Mouse (Mus musculus) frontal cortex, postnatal 25 days (tissue): ENCODE data around the gene H2-M3.
A peak's percentile ranks its signal among the peaks of the same experiment; 100 is the strongest.
"Not testable (repeated sequence)": the region's sequence is repeated elsewhere in the genome, so short reads cannot be mapped to it uniquely, and the experiment has no call there.

Experiments
- DNase-seq, 2 experiments: peaks; one replicate each; pipeline ENCODE4 v3.0.0; 2022; ENCODE audit warnings: low spot score in 2 of 2

H2-M3 gene

DNA sequence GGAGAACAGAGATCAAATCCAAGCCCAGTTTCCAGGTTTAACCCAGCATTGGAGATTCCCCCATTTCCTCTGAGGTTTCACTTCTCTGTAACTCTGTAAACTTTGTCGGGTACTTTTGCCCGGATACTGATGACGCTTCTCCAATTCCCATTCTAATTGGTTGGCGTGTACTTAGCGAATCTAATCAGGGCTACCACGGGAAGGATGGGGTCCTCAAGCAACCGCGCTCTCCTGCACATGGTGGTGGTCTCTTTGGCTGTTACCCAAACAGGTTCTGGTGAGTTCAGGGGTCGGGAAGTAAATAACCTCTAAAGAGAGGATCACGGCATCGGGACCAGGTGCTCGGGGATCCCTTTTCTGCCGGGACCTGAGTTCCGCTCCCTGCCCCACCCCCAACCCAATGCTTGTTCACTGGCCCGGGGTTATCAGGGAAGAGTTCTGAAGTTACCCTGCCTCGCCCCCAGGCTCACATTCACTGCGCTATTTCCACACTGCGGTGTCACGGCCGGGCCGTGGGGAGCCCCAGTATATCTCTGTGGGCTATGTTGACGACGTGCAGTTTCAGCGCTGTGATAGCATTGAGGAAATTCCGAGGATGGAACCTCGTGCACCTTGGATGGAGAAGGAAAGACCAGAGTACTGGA, at the start of gene H2-M3:
Gene H2-M3, plus strand, starts transcription at position 163 of the 644 bp plus-strand sequence.
- peak; percentile 94 to 96 for DNase-seq

DNA sequence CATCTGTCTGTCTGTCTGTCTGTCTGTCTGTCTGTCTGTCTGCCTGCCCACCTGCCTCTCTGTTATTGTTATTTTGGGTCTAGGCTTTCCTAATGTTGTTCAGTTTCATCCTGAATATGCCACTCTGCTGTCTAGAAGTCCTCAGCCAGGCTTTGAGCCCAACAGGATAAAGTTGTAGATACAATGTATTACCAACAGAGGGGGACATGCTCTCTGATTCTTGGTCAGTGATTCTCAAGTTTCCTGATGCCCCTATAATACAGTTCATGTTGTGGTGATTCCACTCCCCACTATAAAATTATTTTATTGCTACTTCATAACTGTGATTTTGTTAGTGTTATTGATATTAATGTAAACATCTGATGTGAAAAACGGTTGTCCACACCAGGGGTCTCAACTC, 48.1 kb upstream of the H2-M3 start:
- DNase-seq: no peak

DNA sequence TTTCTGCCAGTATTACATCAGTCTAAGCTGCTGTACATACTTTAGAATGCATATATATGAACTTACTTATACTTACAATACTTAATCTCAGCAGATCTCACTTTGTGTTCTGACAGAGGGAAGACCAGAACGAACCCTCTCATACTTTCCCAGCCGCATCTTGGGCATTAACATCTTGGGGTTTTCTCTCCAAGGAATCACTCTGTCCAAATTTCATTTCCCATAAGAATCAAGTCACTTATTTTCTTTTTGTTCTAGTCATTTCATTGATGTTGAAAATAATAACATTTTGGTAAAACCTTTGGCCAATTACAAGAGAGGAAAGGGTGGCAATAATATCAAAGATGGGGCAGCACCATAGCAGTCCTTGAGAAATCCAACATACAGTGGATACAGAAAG, 32.8 kb upstream of the H2-M3 start, which contains the start of gene Olfr97:
Gene Olfr97, minus strand, starts transcription at position 101 of the 400 bp plus-strand sequence.
- not testable (repeated sequence) for DNase-seq

DNA sequence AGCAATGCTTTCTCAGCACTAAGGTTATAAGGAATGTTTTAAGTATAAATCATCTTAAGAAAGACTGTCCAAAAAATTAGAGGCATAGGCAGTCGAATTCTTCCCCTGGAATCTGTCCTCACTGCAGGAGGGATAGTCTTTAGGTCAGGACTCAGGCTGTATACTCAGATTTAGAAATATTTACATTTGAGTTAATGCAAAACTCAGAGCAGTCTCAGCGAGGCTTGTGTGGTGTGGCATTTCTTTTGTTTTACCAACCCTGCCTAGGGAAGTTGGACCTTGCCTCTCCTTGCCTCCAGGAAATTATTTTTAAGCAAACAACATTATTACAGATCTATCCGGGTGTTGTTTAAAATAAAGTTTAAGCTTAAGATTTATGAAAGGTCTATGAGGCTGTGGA, 27.8 kb upstream of the H2-M3 start:
- DNase-seq: no peak

DNA sequence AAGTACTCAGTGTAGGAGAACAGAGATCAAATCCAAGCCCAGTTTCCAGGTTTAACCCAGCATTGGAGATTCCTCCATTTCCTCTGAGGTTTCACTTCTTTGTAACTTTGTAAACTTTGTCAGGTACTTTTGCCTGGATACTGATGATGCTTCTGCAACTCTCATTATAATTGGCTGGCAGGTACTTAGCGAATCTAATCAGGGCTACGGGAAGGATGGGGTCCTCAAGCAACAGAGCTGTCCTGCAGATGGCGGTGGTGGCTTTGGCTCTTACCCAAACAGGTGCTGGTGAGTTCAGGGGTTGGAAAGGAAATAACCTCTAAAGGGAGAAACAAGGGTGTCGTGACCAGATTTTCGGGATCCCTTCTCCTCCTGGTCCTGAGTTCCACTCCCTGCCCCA, 23.3 kb upstream of the H2-M3 start:
- peak; percentile 6 to 26 for DNase-seq

DNA sequence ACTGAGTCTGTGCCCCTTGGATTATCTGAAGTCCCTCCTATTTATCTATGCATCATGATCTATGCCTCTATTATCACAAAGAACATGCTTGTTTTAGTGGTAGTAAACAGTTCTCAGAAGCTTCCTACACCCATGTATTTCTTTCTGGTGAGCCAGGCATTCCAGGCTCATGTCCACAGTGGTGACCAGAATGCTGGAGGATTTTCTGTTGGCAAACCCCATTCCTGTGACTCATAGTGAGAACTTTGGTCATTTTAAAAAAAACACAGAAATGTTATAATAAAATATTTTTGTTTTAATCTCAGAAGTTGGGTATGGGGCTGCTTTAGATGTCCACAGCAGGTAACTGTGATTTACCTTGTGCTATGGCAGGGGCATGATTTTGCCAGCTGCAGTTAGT, 20.6 kb upstream of the H2-M3 start:
- no peak for DNase-seq

DNA sequence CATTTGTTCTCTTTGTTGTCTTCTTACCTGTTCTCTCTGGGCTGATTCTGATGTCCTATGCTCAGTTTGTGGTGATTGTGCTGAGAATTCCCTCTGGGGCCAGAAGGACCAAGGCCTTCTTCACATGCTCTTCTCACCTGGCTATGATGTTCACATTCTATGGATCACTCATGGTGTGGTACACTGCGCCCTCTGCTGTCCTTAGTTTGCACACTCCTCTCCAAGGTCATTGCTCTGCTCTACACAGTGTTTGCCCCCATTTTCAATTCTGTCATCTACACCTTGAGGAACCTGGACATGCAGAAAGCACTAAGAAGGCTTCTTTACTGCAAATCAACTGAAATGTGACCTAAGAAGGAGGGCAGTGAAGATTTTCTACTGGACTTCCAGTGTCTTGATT, 19.5 kb upstream of the H2-M3 start:
- DNase-seq: no peak

DNA sequence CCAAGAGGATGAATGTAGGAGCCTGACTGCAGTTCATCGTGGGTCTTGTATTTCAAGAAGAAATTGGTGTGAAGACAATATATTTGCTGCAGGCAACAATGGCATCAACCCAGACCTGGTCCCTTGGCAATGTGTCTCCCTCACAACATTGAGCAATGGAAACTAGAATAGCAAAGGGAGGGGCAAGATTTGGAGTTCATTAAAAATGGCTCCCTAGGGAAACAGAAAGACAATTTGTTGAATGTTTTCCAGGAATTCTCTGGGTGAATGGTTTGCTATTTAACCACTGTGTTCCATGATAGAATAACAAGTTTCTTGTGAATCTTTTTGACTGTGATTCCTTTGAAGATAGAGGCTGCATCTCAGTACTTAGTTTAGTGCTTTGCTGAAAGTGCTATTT, 6.4 kb upstream of the H2-M3 start, which contains the start of gene Olfr98:
Gene Olfr98, minus strand, starts transcription at position 124 of the 400 bp plus-strand sequence.
- no peak for DNase-seq

DNA sequence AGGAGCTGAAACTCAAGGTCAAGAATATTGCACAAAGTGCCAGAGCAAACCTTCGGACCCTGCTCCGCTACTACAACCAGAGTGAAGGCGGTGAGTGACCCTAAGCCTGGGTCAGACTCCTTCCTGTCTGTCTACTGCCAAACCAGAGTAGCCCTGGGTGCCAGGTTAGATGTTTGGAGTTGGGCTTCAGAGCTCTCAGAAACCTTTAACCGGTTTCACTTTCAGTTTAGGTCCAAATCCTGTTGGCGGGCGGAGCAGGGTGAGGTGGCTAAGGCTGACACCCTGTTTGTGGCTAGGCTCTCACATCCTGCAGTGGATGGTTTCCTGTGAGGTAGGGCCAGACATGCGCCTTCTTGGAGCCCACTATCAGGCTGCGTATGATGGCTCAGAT, 677 bp downstream of the H2-M3 start:
- DNase-seq: no peak

DNA sequence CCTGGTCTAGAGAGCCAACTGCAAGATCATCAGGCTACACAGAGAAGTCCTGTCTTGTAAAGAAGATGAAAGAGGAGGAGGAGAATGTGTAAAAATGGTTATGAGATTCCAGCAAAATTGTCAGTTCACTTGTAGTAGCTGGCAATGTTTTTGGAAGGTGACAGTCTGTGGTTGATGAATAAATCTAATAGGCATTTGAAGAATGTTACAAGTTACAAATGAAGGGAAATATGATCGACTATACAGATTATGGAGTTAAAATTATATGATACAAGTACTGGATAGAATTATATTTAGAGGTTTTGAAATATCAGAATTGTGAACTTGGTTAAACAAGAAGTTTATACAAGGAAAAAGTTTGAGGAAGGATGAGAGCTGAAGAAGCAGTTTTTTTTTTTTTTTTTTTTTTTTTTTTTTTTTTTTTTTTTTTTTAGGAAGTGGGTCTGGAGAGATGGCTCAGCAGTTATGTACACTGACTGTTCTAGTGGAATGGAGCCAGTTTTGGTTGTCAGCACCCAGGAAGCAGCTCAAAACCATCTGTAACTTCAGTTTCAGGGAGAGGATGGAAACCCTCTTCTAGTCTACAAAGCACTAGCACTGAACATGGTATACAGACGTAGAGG, 5.7 kb downstream of the H2-M3 start:
- no peak for DNase-seq

DNA sequence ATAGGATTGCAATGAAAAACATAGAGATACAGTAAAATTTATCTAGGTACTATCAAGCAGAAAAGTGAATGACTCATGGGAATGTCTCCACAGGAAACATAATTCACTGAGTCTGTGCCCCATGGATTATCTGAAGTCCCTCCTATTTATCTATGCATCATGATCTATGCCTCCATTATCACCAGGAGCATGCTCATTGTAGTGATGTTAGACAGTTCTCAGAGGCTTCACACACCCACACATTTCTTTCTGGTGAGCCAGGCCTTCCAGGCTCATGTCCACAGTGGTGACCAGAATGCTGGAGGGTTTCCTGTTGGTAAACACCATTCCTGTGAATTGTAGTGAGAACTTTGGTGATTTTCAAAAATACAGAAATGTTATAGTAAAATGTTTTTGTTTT, 6.6 kb downstream of the H2-M3 start:
- no peak for DNase-seq

DNA sequence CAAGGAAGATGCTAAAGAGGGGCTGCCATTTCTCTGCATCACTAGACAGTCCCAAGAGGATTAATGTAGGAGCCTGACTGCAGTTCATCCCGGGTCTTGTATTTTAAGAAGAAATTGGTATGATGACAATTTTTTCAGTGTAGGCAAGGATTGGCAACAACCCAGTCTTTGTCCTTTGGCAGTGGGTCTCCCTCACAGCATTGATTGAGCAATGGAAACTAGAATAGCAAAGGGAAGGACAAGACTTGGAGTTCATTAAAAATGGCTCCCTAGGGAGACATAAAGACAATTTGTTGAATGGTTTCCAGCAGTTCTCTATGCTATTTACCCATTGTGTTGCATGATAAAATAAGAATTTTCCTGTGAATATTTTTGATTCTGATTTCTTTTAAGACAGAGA, 10.3 kb downstream of the H2-M3 start:
- no peak for DNase-seq

DNA sequence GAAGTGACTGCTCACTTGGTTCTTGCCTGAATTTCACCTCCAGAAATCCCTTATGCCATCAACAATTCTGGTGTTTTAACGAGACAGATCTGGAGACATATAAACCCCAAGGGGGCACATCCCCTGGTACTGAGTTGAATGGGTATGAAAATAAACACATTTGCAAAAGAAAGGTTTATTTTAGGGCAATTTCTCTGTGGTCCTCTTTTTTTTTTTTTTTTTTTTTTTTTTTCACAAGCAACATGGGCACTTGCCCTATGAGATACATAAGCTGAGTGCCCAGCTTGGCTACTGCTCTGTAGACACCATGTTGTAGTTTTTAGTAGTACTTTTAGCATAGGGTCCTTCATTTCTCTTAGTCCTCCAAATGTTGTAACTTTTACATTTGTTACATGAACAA, 13.3 kb downstream of the H2-M3 start, which contains the start of gene Olfr99:
Gene Olfr99, minus strand, starts transcription at position 101 of the 400 bp plus-strand sequence.
- no peak for DNase-seq

DNA sequence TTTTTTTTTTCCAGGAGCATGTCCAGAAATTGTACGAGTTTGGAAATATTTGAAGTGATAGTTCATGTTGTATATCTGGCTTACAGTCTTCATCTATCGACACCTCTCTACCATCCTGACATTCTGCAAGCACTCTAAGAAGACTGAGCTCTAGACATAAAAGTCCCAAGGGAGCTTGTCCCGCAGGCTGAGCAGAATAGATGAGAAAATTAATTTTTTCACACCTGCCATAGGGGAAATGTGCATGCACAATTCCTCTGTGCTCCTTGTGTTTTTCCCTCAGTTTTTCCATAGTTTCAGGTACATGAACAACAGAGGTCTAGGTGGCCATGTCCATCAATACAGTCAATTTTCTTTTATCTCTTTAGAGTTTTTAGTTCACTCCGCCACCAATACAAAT, 34.2 kb downstream of the H2-M3 start, which contains the start of gene Olfr101:
Gene Olfr101, minus strand, starts transcription at position 101 of the 400 bp plus-strand sequence.
- DNase-seq: no peak

DNA sequence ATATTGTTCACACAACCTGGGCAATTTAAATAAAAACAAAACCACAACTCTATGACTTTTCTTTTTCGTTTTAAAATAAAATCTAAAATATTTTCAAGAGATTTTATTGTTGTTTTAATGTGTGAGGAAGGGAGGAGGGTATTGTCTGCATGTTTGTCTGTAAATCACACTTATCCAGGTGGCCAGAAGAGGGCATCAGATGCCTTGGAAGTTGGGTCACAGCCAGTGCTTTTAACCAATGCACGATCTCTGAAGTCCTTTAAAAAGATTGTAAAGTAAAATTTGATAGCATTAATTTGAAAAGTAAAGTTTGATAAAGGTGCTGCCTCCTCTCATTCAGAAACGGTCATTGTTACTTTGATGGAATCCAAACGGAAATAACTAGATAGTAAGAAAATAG, 38.5 kb downstream of the H2-M3 start:
- no peak for DNase-seq

DNA sequence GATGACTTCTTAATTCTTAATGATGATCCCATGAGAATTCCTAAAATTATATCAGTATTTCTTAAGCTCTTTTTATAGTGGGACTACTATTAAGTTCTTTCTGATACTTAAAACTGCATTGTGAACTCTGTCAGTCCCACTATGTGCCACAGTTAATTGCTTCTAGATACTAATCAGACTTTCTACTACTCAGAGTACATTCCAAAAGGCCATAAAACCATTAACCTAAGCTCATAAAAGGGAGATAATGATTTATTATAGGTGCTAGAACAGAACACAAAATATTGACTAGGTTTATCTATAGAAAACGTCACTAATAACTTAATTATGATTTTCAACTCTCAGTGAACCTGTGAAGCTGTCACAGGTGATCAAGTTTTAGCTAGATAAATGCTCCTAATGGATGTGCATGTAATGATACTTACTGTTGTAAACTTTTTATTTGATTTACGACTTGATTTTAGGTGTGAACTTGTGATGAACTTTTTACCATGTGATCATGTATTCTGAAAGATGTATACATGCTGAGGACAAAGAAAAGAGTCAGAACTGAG, 40.2 kb downstream of the H2-M3 start:
- DNase-seq: no peak

DNA sequence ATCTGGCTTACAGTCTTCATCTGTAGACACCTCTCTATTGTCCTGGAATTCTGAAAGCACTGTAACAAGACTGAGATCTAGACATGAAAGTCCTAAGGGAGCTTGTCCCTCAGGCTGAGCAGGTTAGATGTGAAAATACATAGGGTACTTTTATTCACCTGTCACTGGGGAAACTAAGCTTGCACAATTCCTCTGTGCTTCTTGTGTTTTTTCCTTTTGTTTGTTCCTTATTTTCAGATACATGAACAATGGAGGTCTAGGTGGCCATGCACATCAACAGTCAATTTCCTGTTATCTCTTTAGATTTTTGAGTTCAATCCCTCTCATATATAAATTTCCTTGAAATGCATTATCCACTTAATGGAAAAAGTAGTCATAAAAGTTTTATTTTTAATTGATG, 46.9 kb downstream of the H2-M3 start, which contains the start of gene Olfr102:
Gene Olfr102, minus strand, starts transcription at position 101 of the 400 bp plus-strand sequence.
- no peak for DNase-seq
